In the genomic region with DNA sequence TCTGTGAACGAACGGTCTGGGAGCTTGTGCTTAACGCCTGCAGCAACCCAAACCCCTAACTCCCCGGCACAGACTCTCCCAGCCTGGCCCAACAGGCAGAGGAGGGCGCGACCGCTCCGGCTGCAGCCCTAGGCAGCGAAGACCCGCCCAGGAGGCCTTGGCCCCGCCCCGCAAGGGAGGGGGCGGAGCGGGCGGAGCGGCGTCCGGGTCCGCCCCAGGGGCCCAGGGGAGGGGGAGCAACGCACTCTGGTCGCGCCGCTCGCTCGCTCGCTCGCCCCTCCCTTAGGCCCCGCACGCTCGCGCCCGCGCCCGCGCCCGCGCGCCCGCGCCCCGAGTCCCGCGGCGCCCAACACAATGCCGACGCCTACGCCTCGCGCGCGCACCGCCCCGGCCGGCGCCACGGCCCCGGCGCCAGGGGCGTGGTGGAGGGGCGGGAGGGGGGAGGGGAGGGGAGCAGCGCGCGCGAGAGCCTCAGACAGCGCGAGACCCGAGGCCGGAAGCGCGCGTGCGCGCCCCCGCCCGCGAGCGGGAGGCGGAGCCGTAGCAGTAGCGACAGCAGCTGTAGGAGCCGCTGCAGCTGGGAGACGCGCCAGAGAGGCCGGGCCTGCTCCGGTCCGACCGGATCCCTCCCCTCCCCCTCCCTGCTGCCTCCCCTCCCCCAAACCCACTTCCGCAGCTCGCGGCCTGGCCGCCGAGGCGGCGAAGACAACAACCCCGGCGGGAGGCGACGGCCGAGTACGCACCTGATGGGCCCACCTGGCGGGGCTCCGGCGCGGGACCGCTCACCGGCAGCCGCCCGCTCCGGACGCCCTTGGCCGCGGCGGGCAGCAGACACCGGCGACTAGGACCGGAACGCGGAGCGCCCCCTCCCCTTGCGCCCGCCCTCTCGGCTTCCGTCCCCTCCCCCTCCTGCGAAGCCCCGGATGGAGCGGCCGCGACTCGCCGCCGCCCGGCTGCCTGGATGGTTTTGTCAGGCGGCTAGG, we compare ENCODE assay signal across 8 mouse cellular contexts. TPM values are rescaled to one million over a fixed set of nuclear protein-coding genes. Genes with fewer than 3 reads are reported as not detected.
DNase-seq lines count a peak whose midpoint lies in the region; ATAC-seq lines count a peak whose summit lies in the region.

No protein-coding gene starts in this region.

- peak overlapping the region; percentile 98 for H3K4me3 ChIP-seq in hindbrain, embryonic 13.5 days

- peak overlapping the region; percentile 100 for H3K27ac ChIP-seq in hindbrain, embryonic 13.5 days

- H3K9ac ChIP-seq in hindbrain, embryonic 13.5 days, result peak overlapping the region; percentile 99

- no peaks in the 10 kb centered on the region for H3K36me3 ChIP-seq in hindbrain, embryonic 13.5 days

- ATAC-seq in hindbrain, embryonic 13.5 days (ENCODE audit: low FRiP score), result peak; percentile 92

- peak; percentile 99 for DNase-seq in NIH3T3 (ENCODE audit: low read depth)
- peak; percentile 98 for DNase-seq in cerebellum, postnatal 10 days
- DNase-seq in frontal cortex, postnatal 10 days (ENCODE audit: low spot score in 2 of 2), result peak; percentile 93 to 95
- peak; percentile 81 to 86 for DNase-seq in layer of hippocampus, postnatal 25 days (ENCODE audit: extremely low spot score in 1 of 2, low spot score in 1 of 2)
- DNase-seq in lung, postnatal 25 days (ENCODE audit: low spot score), result peak; percentile 95
- peak; percentile 98 for DNase-seq in retina, embryonic 14.5 days (ENCODE audit: low spot score)
- peak; percentile 96 for DNase-seq in thymus, postnatal 4 days

- peaks cover 41% of the 10 kb centered on the region for H3K4me1 ChIP-seq in hindbrain, embryonic 13.5 days (replicated peaks)

- under 1% methylated on average over 76 of the region's 133 CpGs for WGBS in hindbrain, embryonic 13.5 days

- H3K9me3 ChIP-seq in hindbrain, embryonic 13.5 days, result no peaks in the 10 kb centered on the region

- peak overlapping the region; percentile 94 for H3K4me2 ChIP-seq in hindbrain, embryonic 13.5 days

- H3K27me3 ChIP-seq in hindbrain, embryonic 13.5 days, result no peaks in the 10 kb centered on the region

RNA-seq across cellular contexts. Expression of gene Zbtb2, which starts 1.0 kb away (rescaled TPM):
- polyA plus RNA-seq in hindbrain, embryonic 13.5 days (2015; fragmentation: Nextera tagmentation; extraction: Ambion mirVana), result 15.7 and 16.0 TPM in 2 replicates
- 10 to 100 TPM; 11.4 to 12.1 TPM for total RNA-seq in layer of hippocampus, postnatal 25 days (2021)

RNA-seq across cellular contexts. Expression of gene Rmnd1, which starts 45.3 kb away (rescaled TPM):
- polyA plus RNA-seq in hindbrain, embryonic 13.5 days (2015; fragmentation: Nextera tagmentation; extraction: Ambion mirVana), result 47.9 and 50.5 TPM in 2 replicates
- total RNA-seq in layer of hippocampus, postnatal 25 days (2021), result 10 to 100 TPM; 30.1 to 43.7 TPM

RNA-seq across cellular contexts. Expression of gene Armt1, which starts 45.4 kb away (rescaled TPM):
- polyA plus RNA-seq in hindbrain, embryonic 13.5 days (2015; fragmentation: Nextera tagmentation; extraction: Ambion mirVana), result 14.7 and 15.3 TPM in 2 replicates
- 10 to 100 TPM; 19.6 to 23.8 TPM for total RNA-seq in layer of hippocampus, postnatal 25 days (2021)

Comparison
In these comparisons a context has a peak if more than half of its experiments do, and no peak if none do; other contexts are left out.
1. Peak in every context shown above with its lines: DNase-seq, ATAC-seq, H3K4me3 ChIP-seq and H3K27ac ChIP-seq.